Mouse (Mus musculus): ENCODE data around the gene Nudt3. TPM values are rescaled to one million over a fixed set of nuclear protein-coding genes. Genes with fewer than 3 reads are reported as not detected.

The Nudt3 gene
- polyA plus RNA-seq, 1 experiment from 2014 or later = 74.2 TPM

DNA sequence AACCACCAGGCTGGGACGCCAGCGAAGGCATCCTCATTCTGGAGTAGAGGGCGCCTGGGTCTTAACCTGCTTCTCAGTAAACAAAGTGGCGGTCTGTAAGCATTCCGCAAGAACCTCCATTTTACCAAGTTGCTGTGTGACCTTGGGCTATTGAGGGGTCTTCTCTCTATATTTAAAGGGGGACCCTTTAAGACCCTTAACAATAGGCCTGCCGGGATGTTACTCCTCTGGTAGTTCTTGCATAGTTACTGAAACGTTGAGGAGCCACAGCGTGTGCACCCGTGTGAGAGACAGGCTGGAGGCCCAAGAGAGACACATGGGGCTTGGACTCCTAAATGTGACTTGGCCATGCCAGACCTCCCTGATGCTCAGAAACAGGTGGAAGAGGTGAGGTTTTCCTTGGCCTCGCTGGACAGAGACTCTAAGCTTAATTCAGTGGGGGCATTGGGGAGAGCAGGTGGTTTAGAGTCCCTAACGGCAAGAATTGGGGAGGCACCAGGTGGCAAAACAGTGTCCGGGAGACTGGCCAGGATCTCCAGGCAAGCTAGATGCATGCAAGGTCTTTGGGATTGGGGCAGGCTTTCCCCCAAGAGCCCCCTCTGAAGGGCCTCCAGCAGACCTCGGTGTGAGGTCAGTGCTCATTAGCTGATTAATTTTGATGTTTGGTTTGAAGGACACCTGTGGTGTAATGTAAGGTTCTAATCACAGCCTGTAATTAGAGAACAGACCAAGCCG, 65.2 kb downstream of the Nudt3 start:
- H3K27ac ChIP-seq = peak overlapping the region; percentile 68
- H3K36me3 ChIP-seq (ENCODE audit: inconsistent target) = peaks cover 9% of the 10 kb centered on the region; the same call in 1 of the 2 replicates
- 8% methylated on average over 14 of the region's 14 CpGs for WGBS (ENCODE audit: missing documents)
- H3K79me2 ChIP-seq (ENCODE audit: inconsistent target) = peaks cover 48% of the 10 kb centered on the region
- H3K4me3 ChIP-seq (ENCODE audit: inconsistent target) = peak overlapping the region; percentile 58

GRCm38 (mm10) chr17:27557181-27557926, 65.9 kb downstream of the Nudt3 start:
- under 1% methylated on average over 54 of the region's 75 CpGs for WGBS (ENCODE audit: missing documents)
- H3K79me2 ChIP-seq (ENCODE audit: inconsistent target) = peaks cover 48% of the 10 kb centered on the region
- peak overlapping the region; percentile 68 for H3K27ac ChIP-seq
- peak overlapping the region; percentile 58 for H3K4me3 ChIP-seq (ENCODE audit: inconsistent target)
- peaks cover 9% of the 10 kb centered on the region; the same call in 1 of the 2 replicates for H3K36me3 ChIP-seq (ENCODE audit: inconsistent target)

GRCm38 (mm10) chr17:27556315-27557011, 66.8 kb downstream of the Nudt3 start, which contains the start of gene Hmga1:
Gene Hmga1, plus strand, starts transcription at chr17:27556497.
- Histone ChIP-seq H3K27ac (peak within 1 kb of the TSS; percentile 74), H3K4me3 (ENCODE audit: inconsistent target) (peak within 1 kb of the TSS; percentile 58), H3K79me2 (ENCODE audit: inconsistent target) (peaks cover 43% of the 10 kb centered on the region), H3K36me3 (ENCODE audit: inconsistent target) (peaks cover 8% of the 10 kb centered on the region; the same call in 1 of the 2 replicates)
- WGBS (ENCODE audit: missing documents) = 1% methylated on average over 79 of the region's 79 CpGs

DNA sequence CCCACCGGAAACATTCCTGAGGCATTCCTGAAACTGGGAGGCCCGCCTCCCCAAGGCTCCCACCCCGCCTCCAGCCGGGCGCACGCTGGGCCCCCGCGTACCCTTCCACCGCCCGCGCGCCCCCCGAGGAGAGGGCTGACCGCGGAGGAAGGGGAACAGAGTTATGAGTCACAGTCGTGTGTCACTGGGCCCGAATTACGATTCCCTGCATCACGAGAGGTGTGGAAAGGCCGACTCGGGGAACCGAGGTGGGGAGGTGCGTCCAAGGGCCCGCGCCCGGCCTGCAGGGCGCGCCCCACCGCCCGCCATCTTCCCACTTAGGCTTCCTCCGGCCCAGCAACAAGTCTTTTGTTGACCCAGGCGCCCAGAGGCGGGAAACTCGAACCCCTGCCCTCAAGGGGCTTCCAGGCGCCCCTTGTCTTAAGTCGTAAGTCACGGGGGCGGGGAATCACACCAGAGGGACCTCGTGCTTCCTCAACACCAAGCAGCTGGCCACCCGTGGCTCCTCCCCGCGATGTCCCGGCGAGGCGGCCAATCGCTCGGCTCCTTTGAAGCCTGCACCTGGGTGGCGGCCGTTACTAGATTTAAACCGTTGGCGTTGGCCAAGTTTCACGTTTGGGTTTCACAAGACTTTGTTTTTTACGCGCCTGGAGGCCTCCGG, 67.7 kb downstream of the Nudt3 start:
- WGBS (ENCODE audit: missing documents) = 2% methylated on average over 55 of the region's 55 CpGs
- Histone ChIP-seq H3K36me3 (ENCODE audit: inconsistent target) (no peaks in the 10 kb centered on the region), H3K79me2 (ENCODE audit: inconsistent target) (peaks cover 34% of the 10 kb centered on the region), H3K27ac (peak overlapping the region; percentile 74), H3K4me3 (ENCODE audit: inconsistent target) (no peak overlapping the region; the same call in 1 of the 2 replicates)

GRCm38 (mm10) chr17:27555075-27555511, 68.2 kb downstream of the Nudt3 start:
- no peaks in the 10 kb centered on the region for H3K36me3 ChIP-seq (ENCODE audit: inconsistent target)
- peak overlapping the region; percentile 88 for H3K27ac ChIP-seq
- 2% methylated on average over 21 of the region's 39 CpGs for WGBS (ENCODE audit: missing documents)
- H3K4me3 ChIP-seq (ENCODE audit: inconsistent target) = peak overlapping the region; percentile 26
- peaks cover 29% of the 10 kb centered on the region for H3K79me2 ChIP-seq (ENCODE audit: inconsistent target)

GRCm38 (mm10) chr17:27554062-27554960, 69.0 kb downstream of the Nudt3 start:
- 63% methylated on average over 20 of the region's 20 CpGs for WGBS (ENCODE audit: missing documents)
- peaks cover 21% of the 10 kb centered on the region for H3K79me2 ChIP-seq (ENCODE audit: inconsistent target)
- peak overlapping the region; percentile 26 for H3K4me3 ChIP-seq (ENCODE audit: inconsistent target)
- no peaks in the 10 kb centered on the region for H3K36me3 ChIP-seq (ENCODE audit: inconsistent target)
- H3K27ac ChIP-seq = peak overlapping the region; percentile 88

- H3K4me3 ChIP-seq (ENCODE audit: inconsistent target) = no peak overlapping the region
- no peaks in the 10 kb centered on the region for H3K36me3 ChIP-seq (ENCODE audit: inconsistent target)
- H3K79me2 ChIP-seq (ENCODE audit: inconsistent target) = peaks cover 3% of the 10 kb centered on the region; the same call in 1 of the 2 replicates
- H3K27ac ChIP-seq = peak overlapping the region; percentile 88
- 13% methylated on average over 22 of the region's 23 CpGs for WGBS (ENCODE audit: missing documents)
Measured at GRCm38 (mm10) chr17:27552215-27553201, 70.8 kb downstream of the Nudt3 start.

GRCm38 (mm10) chr17:27551393-27551940, 71.8 kb downstream of the Nudt3 start:
- 68% methylated on average over 10 of the region's 10 CpGs for WGBS (ENCODE audit: missing documents)
- Histone ChIP-seq H3K4me3 (ENCODE audit: inconsistent target) (no peak overlapping the region), H3K79me2 (ENCODE audit: inconsistent target) (no peaks in the 10 kb centered on the region; the same call in 1 of the 2 replicates), H3K27ac (peak overlapping the region; percentile 88; the same call in 1 of the 2 replicates), H3K36me3 (ENCODE audit: inconsistent target) (no peaks in the 10 kb centered on the region)

DNA sequence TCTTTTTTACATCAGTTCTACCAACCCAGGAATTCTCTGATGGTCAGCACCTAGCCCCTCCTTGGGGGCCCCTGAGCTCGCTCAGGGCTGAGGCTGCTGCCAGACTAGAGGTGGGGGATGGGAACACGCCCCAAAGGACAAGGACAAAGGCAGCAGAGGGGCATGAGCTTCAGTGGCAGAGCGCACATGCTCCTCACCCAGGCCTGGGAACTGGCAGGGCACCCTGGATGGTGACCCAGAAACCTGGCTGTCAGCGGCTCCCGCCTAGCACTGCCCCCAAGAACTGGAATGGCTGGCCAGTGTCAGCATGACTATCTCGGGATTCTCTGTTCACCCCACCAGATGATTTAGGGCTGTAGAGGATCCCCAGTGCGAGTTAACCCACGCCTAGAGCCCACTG, 74.1 kb downstream of the Nudt3 start:
- no peaks in the 10 kb centered on the region; the same call in 1 of the 2 replicates for H3K79me2 ChIP-seq (ENCODE audit: inconsistent target)
- no peaks in the 10 kb centered on the region for H3K36me3 ChIP-seq (ENCODE audit: inconsistent target)
- H3K4me3 ChIP-seq (ENCODE audit: inconsistent target) = no peak overlapping the region
- H3K27ac ChIP-seq = no peak overlapping the region
- 92% methylated on average over 8 of the region's 8 CpGs for WGBS (ENCODE audit: missing documents)

GRCm38 (mm10) chr17:27547253-27547868, 75.9 kb downstream of the Nudt3 start:
- no peaks in the 10 kb centered on the region; the same call in 1 of the 2 replicates for H3K79me2 ChIP-seq (ENCODE audit: inconsistent target)
- H3K36me3 ChIP-seq (ENCODE audit: inconsistent target) = no peaks in the 10 kb centered on the region
- peak overlapping the region; percentile 63 for H3K27ac ChIP-seq
- 35% methylated on average over 9 of the region's 9 CpGs for WGBS (ENCODE audit: missing documents)
- H3K4me3 ChIP-seq (ENCODE audit: inconsistent target) = no peak overlapping the region

DNA sequence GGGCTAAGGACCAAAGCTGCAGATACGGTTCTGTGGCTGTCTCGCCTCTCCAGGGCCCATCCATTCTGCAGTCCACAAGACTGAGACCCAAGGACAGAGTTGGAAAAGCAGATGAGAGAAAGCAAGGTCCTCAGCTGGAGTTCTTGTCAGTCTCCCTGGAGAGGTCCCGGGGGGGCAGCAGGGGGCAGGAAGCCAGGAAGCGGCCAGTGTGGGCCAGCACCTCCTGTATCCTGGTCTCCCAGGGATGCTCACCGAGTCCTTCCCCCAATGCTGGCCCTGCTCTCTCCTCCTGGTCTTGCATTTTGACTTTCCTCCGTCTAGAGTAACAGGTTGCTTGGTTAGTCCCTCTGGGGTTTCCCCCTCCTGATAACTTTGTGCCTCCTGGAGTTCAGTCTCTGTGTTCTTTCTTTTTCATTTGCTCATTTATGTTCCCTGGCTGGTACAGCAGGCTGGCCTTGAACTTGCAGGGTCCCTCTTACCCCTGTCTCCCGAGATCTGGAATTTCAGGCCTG, 76.7 kb downstream of the Nudt3 start:
- H3K27ac ChIP-seq = peak overlapping the region; percentile 63
- H3K79me2 ChIP-seq (ENCODE audit: inconsistent target) = no peaks in the 10 kb centered on the region; the same call in 1 of the 2 replicates
- H3K36me3 ChIP-seq (ENCODE audit: inconsistent target) = no peaks in the 10 kb centered on the region
- no peak overlapping the region for H3K4me3 ChIP-seq (ENCODE audit: inconsistent target)
- WGBS (ENCODE audit: missing documents) = 94% methylated on average over 7 of the region's 7 CpGs
